Mouse (Mus musculus) E14TG2a.4 (cell line): ENCODE results near the gene Rnf150.

ENCODE experiments used
- CTCF ChIP-seq: conservative IDR thresholded peaks from 2 replicates; pipeline ENCODE4 v1.5.1; 2014; ENCODE audit warnings: low read length
- NANOG ChIP-seq: IDR thresholded peaks from 2 replicates; pipeline ENCODE4 v1.6.1; 2014; ENCODE audit warnings: borderline replicate concordance, low read length, mixed read lengths

DNA sequence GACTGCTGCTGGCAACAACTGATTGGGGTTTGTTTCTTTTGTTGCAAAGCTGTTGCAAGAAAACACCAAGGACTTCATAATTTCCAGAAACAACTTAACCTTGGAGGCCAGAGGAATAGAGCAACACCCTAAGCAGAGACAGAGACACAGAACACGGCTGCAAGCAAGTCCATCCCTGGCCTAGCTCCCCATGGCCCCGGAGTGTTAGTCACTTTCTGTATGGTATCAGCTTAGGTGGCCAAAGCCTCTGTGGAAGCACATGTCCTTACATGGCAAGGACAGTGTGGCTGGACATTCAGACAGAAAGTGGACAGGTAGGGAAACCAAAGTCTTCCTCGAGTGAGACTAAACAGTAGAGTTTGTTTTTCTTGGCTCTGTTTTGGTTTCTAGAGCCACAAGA is 44.1 kb downstream of the Rnf150 start:
- TF ChIP-seq NANOG = no peak
- TF ChIP-seq CTCF = no peak
